Mouse (Mus musculus) small intestine, adult 2 months (tissue): ENCODE results near the gene Pclaf. TPM values are rescaled to one million over a fixed set of nuclear protein-coding genes. Genes with fewer than 3 reads are reported as not detected.

ENCODE experiments used
- H3K27ac ChIP-seq: fragments of 200-500 bp; 2 replicates; pipeline ENCODE4 v1.5.1; 2012; ENCODE audit warnings: low read depth, low read length, control low read depth, inconsistent platforms; ENCODE audit not compliant: insufficient read depth
- H3K27me3 ChIP-seq: fragments of 200-500 bp; 2 replicates; pipeline ENCODE4 v1.6.1; 2012; ENCODE audit warnings: mild to moderate bottlenecking, moderate library complexity, low read length, inconsistent platforms; ENCODE audit not compliant: control insufficient read depth, insufficient read depth
- H3K36me3 ChIP-seq: fragments of 200-500 bp; 2 replicates; pipeline ENCODE4 v1.6.1; 2012; ENCODE audit warnings: mild to moderate bottlenecking, low read length, control low read depth, inconsistent platforms; ENCODE audit not compliant: control insufficient read depth, insufficient read depth
- H3K4me1 ChIP-seq: fragments of 200-500 bp; 2 replicates; pipeline ENCODE4 v1.6.1; 2012; ENCODE audit warnings: low read length, inconsistent platforms, mixed read lengths; ENCODE audit not compliant: control insufficient read depth, insufficient read depth, insufficient read length
- H3K4me3 ChIP-seq: fragments of 200-500 bp; 2 replicates; pipeline ENCODE4 v1.5.1; 2012; ENCODE audit warnings: low read depth, mild to moderate bottlenecking, control low read depth, inconsistent platforms, low read length, moderate library complexity
- CTCF ChIP-seq: fragments of 200-500 bp; IDR thresholded peaks from 2 replicates; pipeline ENCODE4 v1.5.1; 2012; ENCODE audit warnings: low read depth, mild to moderate bottlenecking, control low read depth, inconsistent platforms, low read length, moderate library complexity, mixed read lengths; ENCODE audit not compliant: insufficient replicate concordance, insufficient read length; ENCODE audit errors: extremely low read depth
- POLR2A ChIP-seq: fragments of 200-500 bp; IDR thresholded peaks from 2 replicates; pipeline ENCODE4 v1.6.1; 2012; ENCODE audit warnings: low read depth, mild to moderate bottlenecking, control low read depth, inconsistent platforms, low read length, moderate library complexity
- WGBS: fragments of 180-500 bp; shearing (Covaris S2); methylation state at CpG from one replicate; pipeline ENCODE4 v1.1.7; 2018; 5-methylcytosine and 5-hydroxymethylcytosine counted together
- polyA plus RNA-seq: library from polyadenylated mRNA; depleted of rRNA; stranded (reverse); fragments of >200 nt; gene quantifications from 2 replicates; pipeline ENCODE4 v1.2.3, GENCODE M21; 2012; rRNA removed

Pclaf gene
- polyA plus RNA-seq, result 1.2 and 1.9 TPM in 2 replicates

GRCm38 (mm10) chr9:65890143-65890628 is at the start of gene Pclaf:
Gene Pclaf, plus strand, starts transcription at chr9:65890237.
- Histone ChIP-seq H3K36me3 (no peaks in the 10 kb centered on the region), H3K4me1 (peaks cover 4% of the 10 kb centered on the region; the same call in 1 of the 2 replicates), H3K4me3 (peak within 1 kb of the TSS; percentile 69), H3K27ac (no peak within 1 kb of the TSS), H3K27me3 (no peaks in the 10 kb centered on the region)
- WGBS, result under 1% methylated on average over 21 of the region's 21 CpGs
- TF ChIP-seq CTCF (peak; percentile 18; the same call in 1 of the 2 replicates), POLR2A (no peak)

DNA sequence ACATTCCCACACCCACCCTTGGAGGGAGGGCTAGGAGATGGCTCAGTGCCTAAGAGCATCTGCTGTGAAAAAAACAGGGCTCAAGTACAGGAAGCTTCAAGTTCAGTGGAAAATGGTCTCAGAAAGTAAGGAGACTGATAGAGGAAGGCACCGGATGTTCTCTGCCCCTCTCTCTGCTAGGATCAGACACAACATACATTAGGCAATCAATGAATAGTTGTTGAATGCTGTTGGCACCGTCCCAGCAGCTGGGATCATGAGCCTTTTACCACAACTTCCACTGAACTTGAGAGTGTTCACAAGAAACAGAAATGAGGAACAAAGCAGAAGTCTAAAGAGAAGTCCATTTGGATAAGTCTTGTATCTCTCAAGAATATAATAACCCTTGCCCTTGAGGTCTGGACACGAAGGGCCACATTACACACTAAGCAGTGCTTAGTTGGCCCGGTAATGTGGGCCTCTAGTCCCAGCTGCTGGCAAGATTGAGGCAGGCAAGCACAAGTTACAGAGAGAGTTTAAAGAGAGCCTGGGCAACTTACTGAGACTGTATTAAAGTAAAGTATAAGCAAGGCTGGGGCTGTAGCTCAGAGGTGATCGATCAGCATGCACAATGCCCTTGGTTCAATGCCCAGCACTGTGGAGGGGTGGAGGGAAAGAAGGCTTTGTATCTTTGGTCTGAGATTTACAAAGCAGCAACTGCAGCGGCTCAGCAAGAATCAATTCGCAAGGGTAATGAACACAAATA is 45.4 kb upstream of the Pclaf start:
- H3K27me3 ChIP-seq, result no peaks in the 10 kb centered on the region
- peaks cover 20% of the 10 kb centered on the region for H3K36me3 ChIP-seq
- H3K4me3 ChIP-seq, result no peak overlapping the region
- peaks cover 5% of the 10 kb centered on the region; the same call in 1 of the 2 replicates for H3K4me1 ChIP-seq
- WGBS, result 28% methylated on average over 7 of the region's 7 CpGs
- peak overlapping the region; percentile 3; the same call in 1 of the 2 replicates for H3K27ac ChIP-seq
- TF ChIP-seq POLR2A (no peak), CTCF (no peak)

DNA sequence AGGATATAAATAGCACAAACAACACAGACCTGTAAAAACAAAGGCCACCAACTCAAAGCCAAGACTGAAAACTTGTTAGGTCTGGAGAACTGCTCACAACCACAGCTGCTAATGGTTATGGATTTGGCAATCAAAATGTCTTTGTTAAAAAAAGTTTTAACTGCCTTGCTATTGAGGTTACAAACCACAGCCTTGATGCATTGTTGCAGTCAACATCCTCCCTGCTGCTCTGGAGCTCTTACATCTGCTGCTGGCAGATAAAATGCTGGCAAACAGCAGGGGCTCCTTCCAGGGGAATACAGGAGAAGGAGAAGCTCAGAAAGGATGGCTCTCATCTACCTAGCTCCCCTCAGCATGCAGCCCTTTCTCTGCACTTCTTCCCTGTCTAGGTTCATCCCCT is 41.9 kb upstream of the Pclaf start:
- no peak overlapping the region for H3K4me3 ChIP-seq
- no peak for TF ChIP-seq CTCF
- TF ChIP-seq POLR2A, result no peak
- H3K36me3 ChIP-seq, result peaks cover 34% of the 10 kb centered on the region
- H3K27ac ChIP-seq, result no peak overlapping the region
- no peaks in the 10 kb centered on the region for H3K27me3 ChIP-seq
- peaks cover 5% of the 10 kb centered on the region; the same call in 1 of the 2 replicates for H3K4me1 ChIP-seq

GRCm38 (mm10) chr9:65850203-65850602 is 39.8 kb upstream of the Pclaf start:
- no peak for TF ChIP-seq CTCF
- TF ChIP-seq POLR2A, result no peak
- 16% methylated on average over 1 of the region's 1 CpGs for WGBS

DNA sequence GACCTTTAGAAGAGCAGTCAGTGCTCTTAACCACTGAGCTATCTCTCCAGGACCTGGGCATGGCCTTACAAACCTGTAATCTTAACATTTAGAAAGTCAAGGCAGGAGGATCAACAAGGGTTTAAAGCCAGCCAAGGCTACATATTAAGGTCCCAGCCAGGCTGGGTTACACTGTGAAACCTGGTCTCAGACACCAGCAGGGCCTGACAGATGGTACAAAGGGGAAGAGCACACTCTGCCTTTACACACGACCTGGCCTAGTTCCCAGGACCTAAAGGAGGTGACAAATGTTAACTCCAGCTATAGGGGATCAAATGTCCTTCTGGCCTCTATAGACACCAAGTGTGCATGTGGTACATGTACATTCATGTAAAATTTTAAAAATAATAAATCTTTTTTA is 30.4 kb upstream of the Pclaf start:
- H3K4me3 ChIP-seq, result no peak overlapping the region
- peaks cover 46% of the 10 kb centered on the region for H3K36me3 ChIP-seq
- H3K27me3 ChIP-seq, result no peaks in the 10 kb centered on the region
- no peak overlapping the region for H3K27ac ChIP-seq
- WGBS, result 58% methylated on average over 1 of the region's 1 CpGs
- no peak for TF ChIP-seq CTCF
- TF ChIP-seq POLR2A, result no peak
- no peaks in the 10 kb centered on the region for H3K4me1 ChIP-seq

More at GRCm38 (mm10) chr9:65850203-65850602, 39.8 kb upstream of the Pclaf start:
- no peak overlapping the region for H3K27ac ChIP-seq
- no peaks in the 10 kb centered on the region for H3K27me3 ChIP-seq
- H3K36me3 ChIP-seq, result peaks cover 42% of the 10 kb centered on the region
- H3K4me1 ChIP-seq, result no peaks in the 10 kb centered on the region
- H3K4me3 ChIP-seq, result no peak overlapping the region

DNA sequence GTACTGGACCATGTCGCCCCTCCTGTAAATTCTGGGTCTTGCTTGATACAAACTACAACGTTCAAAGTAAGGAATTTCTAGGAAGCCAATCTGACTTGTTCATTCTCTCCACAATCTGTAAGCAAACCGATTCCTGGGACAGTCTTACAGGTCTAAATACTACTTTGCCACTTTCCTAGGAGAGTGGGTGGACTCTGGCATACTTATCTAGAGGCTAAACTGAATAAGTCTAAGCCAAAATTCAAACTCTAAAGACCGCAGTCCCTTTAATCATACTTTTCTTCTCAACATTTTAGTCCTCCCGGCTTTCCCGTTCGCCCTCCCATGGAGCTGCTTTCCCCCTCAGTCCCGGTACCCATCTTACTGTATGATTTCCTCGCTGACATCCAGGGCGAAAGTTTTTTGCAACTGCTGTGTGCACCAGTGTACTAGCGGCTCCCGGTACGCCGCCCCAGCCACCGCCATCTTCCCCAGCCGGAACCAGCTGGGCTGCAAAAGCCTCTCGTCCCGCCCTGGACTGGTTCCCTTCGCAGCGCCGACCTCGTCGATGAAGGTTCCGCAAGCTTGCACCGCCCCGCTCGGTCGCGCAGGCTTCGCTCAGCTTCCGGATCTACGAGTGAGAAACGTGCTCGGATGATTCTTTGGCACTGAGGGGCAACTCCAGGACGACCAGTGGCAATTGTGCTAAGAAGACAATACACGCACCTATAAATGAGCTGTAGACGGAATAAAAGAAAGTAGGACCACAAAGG is 5.3 kb upstream of the Pclaf start:
- under 1% methylated on average over 37 of the region's 37 CpGs for WGBS
- no peaks in the 10 kb centered on the region for H3K4me1 ChIP-seq
- TF ChIP-seq POLR2A (peak; percentile 89), CTCF (peak; percentile 9; the same call in 1 of the 2 replicates)

GRCm38 (mm10) chr9:65891126-65891525 is 1.1 kb downstream of the Pclaf start:
- H3K27ac ChIP-seq, result no peak overlapping the region
- 0 out of 2 replicates have a peak, but pooled peaks cover 1% of the 10 kb centered on the region for H3K36me3 ChIP-seq
- H3K4me3 ChIP-seq, result peak overlapping the region; percentile 36
- 4% methylated on average over 5 of the region's 5 CpGs for WGBS
- H3K4me1 ChIP-seq, result peaks cover 4% of the 10 kb centered on the region; the same call in 1 of the 2 replicates
- no peaks in the 10 kb centered on the region for H3K27me3 ChIP-seq
- TF ChIP-seq POLR2A (no peak), CTCF (no peak)

More for the DNA sequence above, 5.3 kb upstream of the Pclaf start:
- Histone ChIP-seq H3K27ac (peak overlapping the region; percentile 57), H3K27me3 (no peaks in the 10 kb centered on the region), H3K4me3 (peak overlapping the region; percentile 95), H3K36me3 (peaks cover 4% of the 10 kb centered on the region)
